Mouse (Mus musculus): Measurements from ENCODE around the gene Tgfbr1.
"Not testable (repeated sequence)": the region's sequence is repeated elsewhere in the genome, so short reads cannot be mapped to it uniquely, and the experiment has no call there.

The Tgfbr1 gene

DNA sequence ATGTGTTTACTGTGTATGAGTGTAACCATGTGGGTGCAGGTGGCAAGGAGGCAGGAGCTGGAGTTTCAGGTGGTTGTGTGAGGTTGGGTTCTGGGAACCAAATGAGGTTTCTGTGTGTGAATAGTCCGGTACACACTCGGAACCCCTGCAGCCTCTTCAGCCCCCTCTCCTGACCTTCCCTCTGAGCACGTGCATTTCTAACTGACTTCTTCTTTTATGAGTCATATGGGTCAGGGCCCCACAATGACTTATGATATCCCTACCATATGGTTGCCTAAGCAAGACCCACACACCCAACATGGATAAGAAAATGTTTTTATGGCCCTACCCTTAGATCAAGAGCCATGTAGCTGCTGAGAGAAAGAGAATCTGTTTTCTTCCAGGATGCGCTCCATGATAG is 6.0 kb upstream of the Tgfbr1 start:
- in situ Hi-C loops (cut with MseI, MboI): loop anchor here (5.0 kb wide), 1 partner anchor 95 kb away; no protein-coding TSS in a partner anchor

GRCm38 (mm10) chr4:47349759-47350158 is 3.3 kb upstream of the Tgfbr1 start:
- in situ Hi-C loops (cut with MseI, MboI): loop anchor here (5.0 kb wide), 1 partner anchor 97 kb away; no protein-coding TSS in a partner anchor

- in situ Hi-C loops (cut with MseI, MboI): no loop called here
These were observed 1.5 kb upstream of the Tgfbr1 start for GRCm38 (mm10) chr4:47351386-47352049.

GRCm38 (mm10) chr4:47352061-47352661 is 861 bp upstream of the Tgfbr1 start:
- in situ Hi-C loops (cut with MseI, MboI): no loop called here

DNA sequence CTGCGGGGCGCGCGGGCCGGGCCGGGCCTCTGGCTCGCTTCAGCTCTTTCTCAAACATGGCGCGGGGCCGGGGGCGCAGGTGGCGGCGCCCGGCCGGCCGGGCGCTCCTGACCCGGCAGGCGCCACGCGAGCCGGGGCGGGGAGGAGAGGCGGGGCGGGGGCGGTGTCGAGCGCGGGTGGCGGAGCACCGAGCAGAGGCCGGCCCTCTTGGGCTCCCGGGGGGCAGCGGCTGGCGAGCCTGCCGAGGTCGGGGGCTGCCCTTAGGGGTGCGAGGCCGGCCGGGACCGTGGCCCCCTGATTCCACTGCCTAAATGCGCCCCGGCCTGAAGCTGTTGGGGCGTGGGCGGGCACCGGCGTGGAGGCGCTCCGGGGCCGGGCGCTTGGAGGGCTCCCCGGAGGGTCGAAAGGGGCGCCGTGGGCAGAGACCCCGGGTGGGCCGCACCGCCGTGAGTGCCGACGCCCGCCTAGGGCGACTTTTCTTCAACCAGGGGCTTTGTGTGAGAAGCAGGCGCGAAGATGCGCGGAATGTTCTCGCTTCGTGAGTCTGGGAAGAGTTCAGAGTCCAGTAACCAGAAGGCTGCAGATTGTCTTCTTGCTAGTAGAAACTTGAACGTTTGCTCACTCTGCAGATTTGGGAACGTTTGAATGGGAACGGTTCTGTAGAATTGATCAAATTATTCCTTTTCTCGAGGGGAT is 542 bp downstream of the Tgfbr1 start:
- in situ Hi-C loops (cut with MseI, MboI): no loop called here

- in situ Hi-C loops (cut with MseI, MboI): no loop called here
These were observed 1.3 kb downstream of the Tgfbr1 start for GRCm38 (mm10) chr4:47354304-47354703.

- in situ Hi-C loops (cut with MseI, MboI): no loop called here
These were observed 9.6 kb downstream of the Tgfbr1 start for GRCm38 (mm10) chr4:47362662-47363061.

DNA sequence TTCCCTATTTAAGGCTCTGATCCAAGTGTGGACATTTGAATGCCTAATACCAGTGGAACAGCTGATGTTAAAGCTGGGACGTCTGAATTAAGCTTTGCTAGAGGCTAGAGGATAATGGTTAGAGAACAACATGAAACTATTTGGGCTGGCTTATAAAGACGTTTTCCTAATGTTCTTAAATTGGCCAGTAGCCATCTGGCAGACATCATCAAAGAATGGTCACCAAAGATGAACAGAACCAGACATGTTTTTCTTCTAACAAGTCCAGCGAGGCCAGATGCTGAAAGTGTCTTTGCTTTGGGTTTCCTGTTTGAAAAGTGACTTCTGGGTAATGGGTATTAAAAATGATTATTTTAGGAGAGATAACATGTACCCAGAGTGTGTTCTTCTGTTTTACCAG is 10.1 kb downstream of the Tgfbr1 start:
- in situ Hi-C loops (cut with MseI, MboI): no loop called here

GRCm38 (mm10) chr4:47368717-47369116 is 15.7 kb downstream of the Tgfbr1 start:
- in situ Hi-C loops (cut with MseI, MboI): no loop called here

GRCm38 (mm10) chr4:47378716-47379115 is 25.7 kb downstream of the Tgfbr1 start:
- in situ Hi-C loops (cut with MseI, MboI): no loop called here

DNA sequence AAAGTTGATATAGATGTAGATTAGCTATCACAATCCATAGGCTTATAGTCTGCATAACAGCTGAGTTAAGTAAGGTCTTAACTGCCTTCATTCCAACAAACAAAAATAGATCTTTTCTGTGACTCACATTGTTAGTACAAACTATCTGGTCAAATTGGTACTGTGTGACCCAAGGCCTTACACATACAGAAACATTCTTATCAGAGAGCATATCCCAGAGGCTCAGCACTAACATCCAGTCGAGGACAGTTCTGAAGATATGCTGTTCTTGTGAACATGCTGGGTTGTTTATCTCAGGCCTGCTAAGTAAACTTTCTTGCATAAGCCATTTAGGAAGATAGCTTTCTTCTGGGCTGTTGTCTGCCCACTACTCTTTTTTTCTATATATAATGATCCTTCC is 29.4 kb downstream of the Tgfbr1 start:
- in situ Hi-C loops (cut with MseI, MboI): no loop called here

- in situ Hi-C loops (cut with MseI, MboI): not testable (repeated sequence)
These were observed 38.9 kb downstream of the Tgfbr1 start for GRCm38 (mm10) chr4:47391926-47392325.

DNA sequence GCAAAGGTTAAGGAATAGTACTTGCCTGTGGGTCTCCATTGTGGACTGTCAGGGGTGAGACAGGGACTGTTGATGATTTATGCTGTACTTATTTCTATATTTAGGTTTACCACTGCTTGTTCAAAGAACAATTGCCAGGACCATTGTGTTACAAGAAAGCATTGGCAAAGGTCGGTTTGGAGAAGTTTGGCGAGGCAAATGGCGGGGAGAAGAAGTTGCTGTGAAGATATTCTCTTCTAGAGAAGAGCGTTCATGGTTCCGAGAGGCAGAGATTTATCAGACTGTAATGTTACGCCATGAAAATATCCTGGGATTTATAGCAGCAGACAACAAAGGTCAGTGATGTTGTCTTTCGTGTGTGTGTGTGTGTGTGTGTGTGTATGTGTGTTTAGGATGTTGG is 43.2 kb downstream of the Tgfbr1 start:
- in situ Hi-C loops (cut with MseI, MboI): no loop called here

DNA sequence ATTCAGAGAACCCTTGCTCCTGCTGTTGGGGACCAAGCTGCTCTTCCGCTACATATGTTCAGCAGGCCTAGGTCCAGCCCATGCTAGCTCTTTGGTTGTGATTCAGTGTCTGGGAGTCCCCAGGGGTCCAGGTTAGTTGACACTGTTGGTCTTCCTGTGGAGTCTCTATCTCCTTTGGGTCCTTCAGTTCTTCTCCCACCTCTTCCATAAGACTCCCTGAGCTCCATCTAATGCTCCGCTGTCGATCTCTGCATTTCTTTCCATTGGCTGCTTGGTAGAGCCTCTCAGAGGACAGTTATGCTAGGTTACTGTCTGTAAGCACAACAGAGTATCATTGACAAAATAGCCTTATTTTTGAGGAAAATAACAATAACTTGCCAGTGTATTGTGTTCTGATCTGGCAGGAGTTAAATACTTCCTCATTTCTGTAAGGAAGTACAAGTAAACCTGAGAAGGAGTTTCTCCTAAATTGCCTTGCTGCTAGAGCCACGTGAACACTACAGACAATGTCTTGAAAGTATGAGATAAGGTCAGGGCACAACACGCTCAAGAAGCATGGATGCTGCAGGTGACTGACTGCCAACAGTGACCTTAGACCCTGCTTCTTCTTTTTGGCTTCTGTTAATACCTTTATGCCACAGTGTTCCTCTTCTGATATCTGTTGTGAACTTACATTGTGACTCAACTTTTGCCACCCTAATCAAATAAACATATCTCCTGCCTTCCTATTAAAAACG is 45.1 kb downstream of the Tgfbr1 start:
- in situ Hi-C loops (cut with MseI, MboI): no loop called here

- in situ Hi-C loops (cut with MseI, MboI): no loop called here
These were observed 46.8 kb downstream of the Tgfbr1 start for GRCm38 (mm10) chr4:47399824-47400223.

GRCm38 (mm10) chr4:47400314-47400713 is 47.3 kb downstream of the Tgfbr1 start:
- in situ Hi-C loops (cut with MseI, MboI): no loop called here

DNA sequence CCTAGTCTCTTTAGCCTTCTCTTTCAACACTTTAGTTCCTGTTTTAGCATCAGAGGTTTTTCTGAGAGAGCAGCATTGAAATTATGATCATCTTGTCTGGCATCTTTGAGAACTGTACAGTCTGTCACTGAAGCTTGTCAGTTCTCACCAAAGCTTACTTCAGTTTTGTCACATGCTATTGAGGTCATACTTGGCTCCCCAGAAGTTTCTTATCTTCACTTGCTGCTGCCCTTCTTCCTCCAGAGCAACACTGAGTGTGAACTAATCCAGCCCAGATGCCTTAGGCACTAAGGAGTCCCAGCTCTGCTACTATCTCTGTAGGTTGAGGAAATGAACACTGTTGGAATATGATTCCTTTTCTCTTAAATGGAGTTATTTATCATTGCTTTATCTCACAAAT is 49.2 kb downstream of the Tgfbr1 start:
- in situ Hi-C loops (cut with MseI, MboI): no loop called here

GRCm38 (mm10) chr4:47404536-47404935 is 51.5 kb downstream of the Tgfbr1 start:
- in situ Hi-C loops (cut with MseI, MboI): no loop called here

GRCm38 (mm10) chr4:47407161-47407560 is 54.1 kb downstream of the Tgfbr1 start:
- in situ Hi-C loops (cut with MseI, MboI): no loop called here

- in situ Hi-C loops (cut with MseI, MboI): no loop called here
These were observed 64.8 kb downstream of the Tgfbr1 start for GRCm38 (mm10) chr4:47417871-47418270.

DNA sequence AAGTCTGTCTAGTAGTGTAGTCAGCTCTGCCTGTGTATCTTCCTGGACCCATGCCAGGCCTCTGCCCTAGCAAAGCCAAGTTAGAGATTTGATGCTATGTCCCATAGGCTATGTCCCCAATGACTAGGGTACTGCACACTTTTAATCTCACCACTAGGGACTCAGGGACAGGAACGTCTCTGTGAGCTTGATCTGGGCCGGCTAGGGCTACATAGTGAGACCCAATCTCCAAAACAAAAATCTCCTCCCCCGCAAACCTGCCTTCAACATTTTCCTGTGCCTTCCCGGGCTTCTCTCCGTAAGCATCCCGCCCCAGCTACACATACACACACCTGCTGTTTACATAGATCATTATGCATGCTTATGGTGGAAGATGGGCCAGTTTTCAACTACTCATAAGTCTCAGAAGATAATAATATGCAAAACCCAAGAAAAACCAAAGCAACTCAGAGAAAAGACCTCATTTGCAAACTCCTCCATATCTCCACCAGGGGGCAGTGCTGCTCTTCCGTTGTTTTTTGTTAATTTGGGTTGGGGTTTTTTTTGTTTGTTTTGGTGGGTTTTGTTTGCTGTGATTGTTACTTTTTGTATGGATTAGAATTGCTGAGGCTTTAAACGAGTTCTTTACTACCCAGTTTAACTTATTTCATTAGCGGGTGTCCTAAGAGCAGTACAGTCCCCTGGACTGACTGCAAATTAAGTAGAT is 66.4 kb downstream of the Tgfbr1 start:
- in situ Hi-C loops (cut with MseI, MboI): no loop called here

GRCm38 (mm10) chr4:47420191-47420590 is 67.2 kb downstream of the Tgfbr1 start:
- in situ Hi-C loops (cut with MseI, MboI): no loop called here

All from mouse trophoblast stem cell (cell line).